Mouse (Mus musculus) kidney, adult 8-10 months (tissue): ENCODE measurements around the gene Rpl18a.

ENCODE experiments used
- DNase-seq, 2 experiments: peaks; one replicate each; pipeline ENCODE4 v3.0.0; 2022

Gene Rpl18a

GRCm38 (mm10) chr8:70852595-70853231 lies 44.5 kb downstream of the Rpl18a start:
- DNase-seq = no peak

- no peak for DNase-seq
Observed at GRCm38 (mm10) chr8:70851837-70852236, 45.4 kb downstream of the Rpl18a start.

GRCm38 (mm10) chr8:70850947-70851346 lies 46.3 kb downstream of the Rpl18a start:
- no peak for DNase-seq

GRCm38 (mm10) chr8:70850132-70850845 lies 46.9 kb downstream of the Rpl18a start:
- no peak for DNase-seq

- DNase-seq = no peak
Observed at GRCm38 (mm10) chr8:70849333-70849990, 47.8 kb downstream of the Rpl18a start.

GRCm38 (mm10) chr8:70846371-70847154 lies 50.6 kb downstream of the Rpl18a start:
- no peak for DNase-seq

- no peak for DNase-seq
Observed at GRCm38 (mm10) chr8:70845108-70845507, 52.1 kb downstream of the Rpl18a start.
